Mouse (Mus musculus) neural tube, embryonic 14.5 days (tissue): ENCODE results near the gene Adam30. TPM values are rescaled to one million over a fixed set of nuclear protein-coding genes. Genes with fewer than 3 reads are reported as not detected.

Experiments used
- ATAC-seq: fragments of 200-750 bp; cut with Nextera tagmentation; 2 replicates; pipeline ENCODE4 v1.8.0; 2017; ENCODE audit warnings: low read depth, mild to moderate bottlenecking, moderate TSS enrichment, moderate library complexity
- H3K27ac ChIP-seq: fragments of 300-500 bp; sonication (generic); 2 replicates; pipeline ENCODE4 v1.5.1; 2014; ENCODE audit warnings: low read depth, mild to moderate bottlenecking, control low read depth, low read length, moderate library complexity, mixed read lengths
- H3K27me3 ChIP-seq: fragments of 300-500 bp; sonication (generic); 2 replicates; pipeline ENCODE4 v1.6.1; 2014; ENCODE audit warnings: low read length; ENCODE audit not compliant: control insufficient read depth, insufficient read depth
- H3K36me3 ChIP-seq: fragments of 300-500 bp; sonication (generic); 2 replicates; pipeline ENCODE4 v1.6.1; 2014; ENCODE audit warnings: low read length, mixed read lengths; ENCODE audit not compliant: control insufficient read depth, insufficient read depth
- H3K4me1 ChIP-seq: fragments of 300-500 bp; sonication (generic); 2 replicates; pipeline ENCODE4 v1.6.1; 2014; ENCODE audit warnings: low read length; ENCODE audit not compliant: control insufficient read depth, insufficient read depth
- H3K4me2 ChIP-seq: fragments of 300-500 bp; sonication (generic); 2 replicates; pipeline ENCODE4 v1.6.1; 2014; ENCODE audit warnings: mild to moderate bottlenecking, low read depth, low read length, control low read depth
- H3K4me3 ChIP-seq: fragments of 300-500 bp; sonication (generic); 2 replicates; pipeline ENCODE4 v1.5.1; 2014; ENCODE audit warnings: low read depth, low read length, control low read depth, mixed read lengths
- H3K9ac ChIP-seq: fragments of 300-500 bp; sonication (generic); replicated peaks from 2 replicates; pipeline ENCODE4 v1.6.1; 2014; ENCODE audit warnings: low read depth, mild to moderate bottlenecking, control low read depth, low read length, mixed read lengths
- H3K9me3 ChIP-seq: fragments of 300-500 bp; sonication (generic); 2 replicates; pipeline ENCODE4 v1.6.1; 2016; ENCODE audit warnings: low read length; ENCODE audit not compliant: control insufficient read depth
- WGBS: fragments of 180-500 bp; shearing (Covaris S2); extraction: QIAGEN DNeasy Blood & Tissue Kit; methylation state at CpG from one replicate; pipeline ENCODE4 v1.1.7; 2014; 5-methylcytosine and 5-hydroxymethylcytosine counted together
- polyA plus RNA-seq: library from polyadenylated mRNA; unstranded; fragments of >200 nt; fragmentation: Nextera tagmentation; extraction: Ambion mirVana; gene quantifications from 2 replicates; pipeline ENCODE4 v1.2.1, GENCODE M21; 2014

Gene Adam30
- polyA plus RNA-seq, 1 experiment from 2014 or later = not detected

- Histone ChIP-seq H3K4me1 (no peaks in the 10 kb centered on the region), H3K36me3 (no peaks in the 10 kb centered on the region), H3K4me3 (no peak overlapping the region), H3K4me2 (no peak overlapping the region), H3K27ac (no peak overlapping the region), H3K9me3 (no peaks in the 10 kb centered on the region), H3K27me3 (no peaks in the 10 kb centered on the region), H3K9ac (no peak overlapping the region)
- ATAC-seq = no peak
- WGBS = 88% methylated on average over 4 of the region's 4 CpGs
Observed at GRCm38 (mm10) chr3:98158646-98159045, 1.8 kb upstream of the Adam30 start.

GRCm38 (mm10) chr3:98159289-98159688 is 1.1 kb upstream of the Adam30 start:
- WGBS = 35% methylated on average over 4 of the region's 4 CpGs
- ATAC-seq = no peak; the same call in 1 of the 2 replicates
- Histone ChIP-seq H3K27me3 (no peaks in the 10 kb centered on the region), H3K9me3 (no peaks in the 10 kb centered on the region), H3K4me3 (no peak overlapping the region), H3K9ac (no peak overlapping the region), H3K4me2 (no peak overlapping the region), H3K36me3 (no peaks in the 10 kb centered on the region), H3K27ac (no peak overlapping the region), H3K4me1 (no peaks in the 10 kb centered on the region)

GRCm38 (mm10) chr3:98178340-98178739 is 17.9 kb downstream of the Adam30 start:
- H3K27me3 ChIP-seq = no peaks in the 10 kb centered on the region
- H3K4me2 ChIP-seq = no peak overlapping the region
- no peaks in the 10 kb centered on the region for H3K4me1 ChIP-seq
- no peak overlapping the region for H3K27ac ChIP-seq
- H3K4me3 ChIP-seq = no peak overlapping the region
- H3K9ac ChIP-seq = no peak overlapping the region
- H3K36me3 ChIP-seq = no peaks in the 10 kb centered on the region
- no peak for ATAC-seq
- no peaks in the 10 kb centered on the region for H3K9me3 ChIP-seq
- WGBS = 79% methylated on average over 4 of the region's 4 CpGs

GRCm38 (mm10) chr3:98180805-98181204 is 20.4 kb downstream of the Adam30 start:
- no peaks in the 10 kb centered on the region for H3K4me1 ChIP-seq
- H3K36me3 ChIP-seq = no peaks in the 10 kb centered on the region
- no peak overlapping the region for H3K4me2 ChIP-seq
- H3K9me3 ChIP-seq = no peaks in the 10 kb centered on the region
- no peak overlapping the region for H3K9ac ChIP-seq
- peak; percentile 61; the same call in 1 of the 2 replicates for ATAC-seq
- no peaks in the 10 kb centered on the region for H3K27me3 ChIP-seq
- no peak overlapping the region for H3K27ac ChIP-seq
- 26% methylated on average over 7 of the region's 7 CpGs for WGBS
- H3K4me3 ChIP-seq = no peak overlapping the region

- no peaks in the 10 kb centered on the region for H3K9me3 ChIP-seq
- H3K27ac ChIP-seq = no peak overlapping the region
- no peaks in the 10 kb centered on the region for H3K36me3 ChIP-seq
- no peak overlapping the region for H3K4me2 ChIP-seq
- WGBS = 63% methylated on average over 10 of the region's 10 CpGs
- H3K4me3 ChIP-seq = no peak overlapping the region
- H3K9ac ChIP-seq = no peak overlapping the region
- H3K4me1 ChIP-seq = no peaks in the 10 kb centered on the region
- no peaks in the 10 kb centered on the region for H3K27me3 ChIP-seq
- no peak for ATAC-seq
Observed at GRCm38 (mm10) chr3:98185163-98185714, 24.8 kb downstream of the Adam30 start.

GRCm38 (mm10) chr3:98187777-98188176 is 27.3 kb downstream of the Adam30 start:
- no peak for ATAC-seq
- Histone ChIP-seq H3K36me3 (no peaks in the 10 kb centered on the region), H3K9ac (no peak overlapping the region), H3K4me2 (no peak overlapping the region), H3K27me3 (no peaks in the 10 kb centered on the region), H3K4me1 (no peaks in the 10 kb centered on the region), H3K4me3 (no peak overlapping the region), H3K27ac (no peak overlapping the region), H3K9me3 (no peaks in the 10 kb centered on the region)
- WGBS = 91% methylated on average over 3 of the region's 3 CpGs

GRCm38 (mm10) chr3:98197711-98198532 is 37.5 kb downstream of the Adam30 start:
- ATAC-seq = peak; percentile 72; the same call in 1 of the 2 replicates
- Histone ChIP-seq H3K27ac (no peak overlapping the region), H3K4me1 (no peaks in the 10 kb centered on the region), H3K9me3 (no peaks in the 10 kb centered on the region), H3K4me2 (no peak overlapping the region), H3K9ac (no peak overlapping the region), H3K27me3 (no peaks in the 10 kb centered on the region), H3K36me3 (no peaks in the 10 kb centered on the region), H3K4me3 (no peak overlapping the region)
- 12% methylated on average over 9 of the region's 9 CpGs for WGBS

GRCm38 (mm10) chr3:98199747-98200146 is 39.3 kb downstream of the Adam30 start:
- no peak overlapping the region for H3K9ac ChIP-seq
- WGBS = 82% methylated on average over 5 of the region's 5 CpGs
- no peak overlapping the region for H3K4me3 ChIP-seq
- ATAC-seq = no peak
- no peaks in the 10 kb centered on the region for H3K9me3 ChIP-seq
- H3K27me3 ChIP-seq = no peaks in the 10 kb centered on the region
- no peak overlapping the region for H3K27ac ChIP-seq
- H3K36me3 ChIP-seq = no peaks in the 10 kb centered on the region
- no peak overlapping the region for H3K4me2 ChIP-seq
- no peaks in the 10 kb centered on the region for H3K4me1 ChIP-seq

GRCm38 (mm10) chr3:98203282-98203681 is 42.9 kb downstream of the Adam30 start:
- no peaks in the 10 kb centered on the region for H3K36me3 ChIP-seq
- H3K27ac ChIP-seq = no peak overlapping the region
- H3K9ac ChIP-seq = no peak overlapping the region
- H3K4me1 ChIP-seq = no peaks in the 10 kb centered on the region
- H3K9me3 ChIP-seq = no peaks in the 10 kb centered on the region
- no peak overlapping the region for H3K4me2 ChIP-seq
- WGBS = 76% methylated on average over 5 of the region's 5 CpGs
- no peak overlapping the region for H3K4me3 ChIP-seq
- no peak for ATAC-seq
- no peaks in the 10 kb centered on the region for H3K27me3 ChIP-seq
